Mouse (Mus musculus) megakaryocyte, embryonic 14.5 days (primary cell): ENCODE measurements at regions not wholly inside any gene's neighbourhood (a gene's known extent, or its start where the extent isn't known, plus 50 kb on each side); places are given as distances from the start of the nearest gene placed in this dataset.

ENCODE experiments used
- H3K27me3 ChIP-seq: replicated peaks from 2 replicates; pipeline ENCODE3; 2012; ENCODE audit warnings: inconsistent platforms
- H3K36me3 ChIP-seq: replicated peaks from 2 replicates; pipeline ENCODE3; 2012; ENCODE audit warnings: low read length, inconsistent platforms, mixed read lengths
- H3K4me1 ChIP-seq: 2 replicates; pipeline ENCODE4 v1.6.1; 2012; ENCODE audit warnings: inconsistent platforms
- H3K4me3 ChIP-seq: replicated peaks from 2 replicates; pipeline ENCODE3; 2012; ENCODE audit warnings: moderate library complexity, mild to moderate bottlenecking, inconsistent platforms
- H3K9me3 ChIP-seq: 2 replicates; pipeline ENCODE4 v1.6.1; 2012; ENCODE audit warnings: inconsistent platforms
- FLI1 ChIP-seq: IDR thresholded peaks from 2 replicates; pipeline ENCODE4 v1.6.1; 2012; ENCODE audit warnings: low read length, inconsistent platforms, mixed read lengths
- GATA1 ChIP-seq: IDR thresholded peaks from 3 replicates; pipeline ENCODE4 v1.6.1; 2012; ENCODE audit warnings: mixed read lengths, low read length, inconsistent platforms, borderline replicate concordance

- no peaks in the 10 kb centered on the region for H3K36me3 ChIP-seq
- no peak overlapping the region for H3K4me3 ChIP-seq
- TF ChIP-seq GATA1, result no peak
- TF ChIP-seq FLI1, result no peak
These were observed 114.5 kb downstream of the Dhx35 start for GRCm38 (mm10) chr2:158909086-158909485.

GRCm38 (mm10) chr2:158910325-158910724 is 115.7 kb downstream of the Dhx35 start:
- H3K4me3 ChIP-seq, result no peak overlapping the region
- no peaks in the 10 kb centered on the region for H3K36me3 ChIP-seq
- H3K9me3 ChIP-seq, result no peaks in the 10 kb centered on the region
- no peaks in the 10 kb centered on the region for H3K4me1 ChIP-seq
- TF ChIP-seq FLI1, result no peak
- TF ChIP-seq GATA1, result no peak
- peaks cover 11% of the 10 kb centered on the region for H3K27me3 ChIP-seq

More at GRCm38 (mm10) chr2:158909086-158909485, 114.5 kb downstream of the Dhx35 start:
- Histone ChIP-seq H3K27me3 (peaks cover 11% of the 10 kb centered on the region), H3K9me3 (no peaks in the 10 kb centered on the region), H3K4me1 (no peaks in the 10 kb centered on the region)

- no peak for TF ChIP-seq FLI1
- TF ChIP-seq GATA1, result no peak
- H3K27me3 ChIP-seq, result peaks cover 11% of the 10 kb centered on the region
- H3K9me3 ChIP-seq, result peaks cover 3% of the 10 kb centered on the region; the same call in 1 of the 2 replicates
- no peaks in the 10 kb centered on the region for H3K4me1 ChIP-seq
- no peaks in the 10 kb centered on the region for H3K36me3 ChIP-seq
- no peak overlapping the region for H3K4me3 ChIP-seq
These were observed 116.6 kb downstream of the Dhx35 start for GRCm38 (mm10) chr2:158911191-158911590.

- TF ChIP-seq GATA1, result no peak
- TF ChIP-seq FLI1, result no peak
- H3K4me3 ChIP-seq, result no peak overlapping the region
- no peaks in the 10 kb centered on the region for H3K4me1 ChIP-seq
- no peaks in the 10 kb centered on the region for H3K36me3 ChIP-seq
- peaks cover 9% of the 10 kb centered on the region; the same call in 1 of the 2 replicates for H3K9me3 ChIP-seq
- peaks cover 11% of the 10 kb centered on the region for H3K27me3 ChIP-seq
These were observed 118.1 kb downstream of the Dhx35 start for GRCm38 (mm10) chr2:158912631-158913258.

- H3K36me3 ChIP-seq, result no peaks in the 10 kb centered on the region
- H3K4me3 ChIP-seq, result no peak overlapping the region
- H3K4me1 ChIP-seq, result no peaks in the 10 kb centered on the region
- TF ChIP-seq GATA1, result no peak
- no peak for TF ChIP-seq FLI1
- H3K9me3 ChIP-seq, result peaks cover 16% of the 10 kb centered on the region; the same call in 1 of the 2 replicates
- H3K27me3 ChIP-seq, result no peaks in the 10 kb centered on the region
These were observed 122.8 kb downstream of the Dhx35 start for GRCm38 (mm10) chr2:158917398-158917797.

- H3K9me3 ChIP-seq, result peaks cover 16% of the 10 kb centered on the region; the same call in 1 of the 2 replicates
- no peaks in the 10 kb centered on the region for H3K36me3 ChIP-seq
- H3K4me3 ChIP-seq, result no peak overlapping the region
- TF ChIP-seq FLI1 (no peak), GATA1 (no peak)
- H3K27me3 ChIP-seq, result no peaks in the 10 kb centered on the region
- H3K4me1 ChIP-seq, result no peaks in the 10 kb centered on the region
These were observed 123.7 kb downstream of the Dhx35 start for GRCm38 (mm10) chr2:158918312-158918711.

- Histone ChIP-seq H3K27me3 (no peaks in the 10 kb centered on the region), H3K9me3 (peaks cover 9% of the 10 kb centered on the region; the same call in 1 of the 2 replicates), H3K36me3 (no peaks in the 10 kb centered on the region), H3K4me3 (no peak overlapping the region), H3K4me1 (no peaks in the 10 kb centered on the region)
- TF ChIP-seq GATA1 (no peak), FLI1 (no peak)
These were observed 127.0 kb downstream of the Dhx35 start for GRCm38 (mm10) chr2:158921342-158922255.

- Histone ChIP-seq H3K9me3 (0 out of 2 replicates have a peak, but pooled peaks cover 7% of the 10 kb centered on the region), H3K27me3 (no peaks in the 10 kb centered on the region), H3K36me3 (no peaks in the 10 kb centered on the region), H3K4me3 (no peak overlapping the region), H3K4me1 (no peaks in the 10 kb centered on the region)
- TF ChIP-seq GATA1 (no peak), FLI1 (no peak)
These were observed 128.2 kb downstream of the Dhx35 start for GRCm38 (mm10) chr2:158922766-158923165.

GRCm38 (mm10) chr2:158929507-158929906 is 134.9 kb downstream of the Dhx35 start:
- Histone ChIP-seq H3K36me3 (no peaks in the 10 kb centered on the region), H3K27me3 (no peaks in the 10 kb centered on the region), H3K4me3 (no peak overlapping the region), H3K9me3 (0 out of 2 replicates have a peak, but pooled peaks cover 8% of the 10 kb centered on the region), H3K4me1 (no peaks in the 10 kb centered on the region)
- TF ChIP-seq FLI1, result no peak
- no peak for TF ChIP-seq GATA1

GRCm38 (mm10) chr2:158937948-158938565 is 143.4 kb downstream of the Dhx35 start:
- TF ChIP-seq FLI1 (no peak), GATA1 (no peak)

More at GRCm38 (mm10) chr2:158937948-158938565, 143.4 kb downstream of the Dhx35 start:
- no peaks in the 10 kb centered on the region for H3K27me3 ChIP-seq
- peaks cover 44% of the 10 kb centered on the region for H3K9me3 ChIP-seq
- no peak overlapping the region for H3K4me3 ChIP-seq
- H3K4me1 ChIP-seq, result no peaks in the 10 kb centered on the region
- no peaks in the 10 kb centered on the region for H3K36me3 ChIP-seq
